ENCODE assay signal across 29 mouse cellular contexts in genomic region chr3:101346806-101347205, GRCm38 (mm10). TPM values are rescaled to one million over a fixed set of nuclear protein-coding genes. Genes with fewer than 3 reads are reported as not detected.
DNase-seq lines count a peak whose midpoint lies in the region; ATAC-seq lines count a peak whose summit lies in the region.
"Had no signal": no experiment of that assay in that cellular context is flagged by ENCODE, and none has a peak within 500 bp of the region (broad histone marks: within the 10 kb centered on the region; RNA-seq: fewer than 3 reads in every experiment).

No protein-coding gene starts in this region.

- 0 out of 2 replicates have a peak, but pooled peaks cover 3% of the 10 kb centered on the region for H3K9me3 ChIP-seq in heart, embryonic 10.5 days
- H3K9me3 ChIP-seq in limb, embryonic 11.5 days (ENCODE audit: control insufficient read depth, low read length), result no peaks in the 10 kb centered on the region
- H3K9me3 ChIP-seq: forebrain, embryonic 13.5 days; hindbrain, embryonic 15.5 days had no signal

- H3K27ac ChIP-seq in heart, embryonic 10.5 days, result 0 out of 2 replicates have a peak overlapping the region, but pooled peaks have one; percentile 1
- 0 out of 2 replicates have a peak overlapping the region, but pooled peaks have one; percentile 6 for H3K27ac ChIP-seq in limb, embryonic 11.5 days (replicated peaks; ENCODE audit: low read depth, low read length)
- H3K27ac ChIP-seq: forebrain, embryonic 13.5 days; gastrocnemius, adult 2 months; hindbrain, embryonic 12.5 days; hindbrain, embryonic 15.5 days had no signal

- no peak overlapping the region for H3K4me3 ChIP-seq in heart, embryonic 10.5 days
- no peak overlapping the region for H3K4me3 ChIP-seq in limb, embryonic 11.5 days (ENCODE audit: low read depth, low read length)
- H3K4me3 ChIP-seq: forebrain, embryonic 13.5 days; gastrocnemius, adult 2 months; hindbrain, embryonic 12.5 days; hindbrain, embryonic 15.5 days had no signal

- peaks cover 28% of the 10 kb centered on the region for H3K4me1 ChIP-seq in heart, embryonic 10.5 days
- H3K4me1 ChIP-seq in limb, embryonic 11.5 days (ENCODE audit: control insufficient read depth, insufficient read depth, low read length), result peaks cover 25% of the 10 kb centered on the region

- WGBS in heart, embryonic 10.5 days, result 92% methylated on average over 1 of the region's 1 CpGs
- WGBS in limb, embryonic 11.5 days, result 92% methylated on average over 1 of the region's 1 CpGs

- H3K4me2 ChIP-seq in limb, embryonic 11.5 days (ENCODE audit: low read depth, severe bottlenecking), result no peak overlapping the region
- H3K4me2 ChIP-seq: forebrain, embryonic 13.5 days; heart, embryonic 11.5 days; hindbrain, embryonic 12.5 days; hindbrain, embryonic 15.5 days had no signal

- H3K27me3 ChIP-seq in heart, embryonic 10.5 days (ENCODE audit: insufficient read depth, poor library complexity, severe bottlenecking), result no peaks in the 10 kb centered on the region
- no peaks in the 10 kb centered on the region for H3K27me3 ChIP-seq in limb, embryonic 11.5 days (ENCODE audit: control insufficient read depth, insufficient read depth, low read length)
- H3K27me3 ChIP-seq: forebrain, embryonic 13.5 days; hindbrain, embryonic 12.5 days; hindbrain, embryonic 15.5 days had no signal

- no peak for DNase-seq in heart, embryonic 10.5 days (ENCODE audit: low spot score)
- DNase-seq in heart, adult 9 months (ENCODE audit: low spot score in 2 of 2), result no peak
- DNase-seq in Muller cell, postnatal 12 days (ENCODE audit: inconsistent ontology term), result peak; percentile 58
- DNase-seq in fat pad, adult 2 months (ENCODE audit: extremely low read depth, low read depth, low spot score), result peak; percentile 88
- no peak for DNase-seq in limb, embryonic 11.5 days (ENCODE audit: low spot score)
- DNase-seq in lung, postnatal 36 days, result no peak
- DNase-seq: adrenal gland, adult 8-10 months; adrenal gland, postnatal 25 days; cerebellum, adult 11-12 months; cerebellum, adult 8-10 months; cerebellum, postnatal 10 days; cerebellum, postnatal 36 days; embryo, embryonic 11 days; forebrain, postnatal 0 days; gastrocnemius, adult 2 months; gastrocnemius, postnatal 14 days; heart, adult 18-20 months had no signal

- ATAC-seq in limb, embryonic 11.5 days (ENCODE audit: insufficient number of reproducible peaks, low FRiP score, low TSS enrichment, low read depth), result no peak
- ATAC-seq: activated CD4-positive, CD25-positive, alpha-beta regulatory T cell, adult 4 months; CD4-positive, CD25-positive, alpha-beta regulatory T cell, adult 4 months; forebrain, embryonic 13.5 days; forebrain, postnatal 0 days had no signal

- no peak overlapping the region for H3K9ac ChIP-seq in limb, embryonic 11.5 days (ENCODE audit: low read length)
- H3K9ac ChIP-seq: forebrain, embryonic 13.5 days; forebrain, postnatal 0 days; hindbrain, embryonic 12.5 days; hindbrain, embryonic 15.5 days had no signal

- no peaks in the 10 kb centered on the region for H3K36me3 ChIP-seq in heart, embryonic 10.5 days
- no peaks in the 10 kb centered on the region for H3K36me3 ChIP-seq in limb, embryonic 11.5 days (ENCODE audit: control insufficient read depth, insufficient read depth, low read length)
- H3K36me3 ChIP-seq: hindbrain, embryonic 12.5 days; hindbrain, embryonic 15.5 days had no signal

RNA-seq across cellular contexts. Expression of gene Igsf3, which starts 30.1 kb away (rescaled TPM):
- 41.9 and 45.9 TPM in 2 replicates for polyA plus RNA-seq in heart, embryonic 10.5 days (2016; fragmentation: Nextera tagmentation; extraction: Ambion mirVana)
- 57.5 and 60.1 TPM in 2 replicates for polyA plus RNA-seq in limb, embryonic 11.5 days (2014; fragmentation: Nextera tagmentation; extraction: Ambion mirVana)

RNA-seq across cellular contexts. Expression of gene Cd2, which starts 59.1 kb away (rescaled TPM):
- 0.23 and 0.38 TPM in 2 replicates for polyA plus RNA-seq in heart, embryonic 10.5 days (2016; fragmentation: Nextera tagmentation; extraction: Ambion mirVana)
- polyA plus RNA-seq in limb, embryonic 11.5 days (2014; fragmentation: Nextera tagmentation; extraction: Ambion mirVana), result not detected in 2 replicates
- polyA plus RNA-seq: brain, embryonic 14.5 days; C2C12; embryonic facial prominence, embryonic 11.5 days; embryonic facial prominence, embryonic 14.5 days; forebrain, embryonic 13.5 days; heart, embryonic 14.5 days; heart, postnatal 0 days; hindbrain, embryonic 12.5 days; hindbrain, embryonic 15.5 days had no signal

Comparison
In these comparisons a context has a peak if more than half of its experiments do, and no peak if none do; other contexts are left out.
1. DNase-seq: peak in Muller cell, postnatal 12 days (single experiment) and fat pad, adult 2 months (single experiment); none in heart, embryonic 10.5 days (single experiment), heart, adult 9 months (0 of 2), limb, embryonic 11.5 days (single experiment) and lung, postnatal 36 days (single experiment).